Mouse (Mus musculus): ENCODE results near the gene Lta.
A peak's percentile ranks its signal among the peaks of the same experiment; 100 is the strongest.

Lta gene

GRCm38 (mm10) chr17:35157254-35157653 lies 47.9 kb downstream of the Lta start:
- no peak for DNase-seq (ENCODE audit: low read depth)

- no peak for DNase-seq (ENCODE audit: low read depth)
Observed at GRCm38 (mm10) chr17:35156461-35157200, 48.5 kb downstream of the Lta start.

GRCm38 (mm10) chr17:35155451-35155850 lies 49.7 kb downstream of the Lta start:
- no peak for DNase-seq (ENCODE audit: low read depth)

GRCm38 (mm10) chr17:35154616-35155015 lies 50.5 kb downstream of the Lta start:
- DNase-seq (ENCODE audit: low read depth) = no peak

GRCm38 (mm10) chr17:35153931-35154330 lies 51.2 kb downstream of the Lta start:
- DNase-seq (ENCODE audit: low read depth) = peak; percentile 50
